Mouse (Mus musculus): ENCODE data around the gene Aspdh. TPM values are rescaled to one million over a fixed set of nuclear protein-coding genes. Genes with fewer than 3 reads are reported as not detected.

Gene Aspdh
- polyA plus RNA-seq, 1 experiment from 2014 or later: 0.42 TPM

DNA sequence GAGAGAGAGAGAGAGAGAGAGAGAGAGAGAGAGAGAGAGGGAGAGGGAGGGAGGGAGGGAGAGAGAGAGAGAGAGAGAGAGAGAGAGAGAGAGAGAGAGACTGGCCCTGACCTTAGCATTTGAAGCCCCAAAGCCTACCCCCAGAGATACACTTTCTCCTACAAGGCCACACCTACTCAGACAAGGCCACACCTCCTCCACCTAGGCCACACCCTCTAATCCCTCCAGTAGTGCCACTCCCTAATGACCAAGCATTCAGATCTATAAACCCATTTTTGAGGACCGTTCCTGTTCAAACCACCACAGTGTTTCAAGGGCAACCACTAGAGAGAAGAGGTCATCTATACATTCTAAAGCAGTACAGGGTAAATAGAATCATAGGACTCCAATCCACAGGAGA is 8.9 kb upstream of the Aspdh start:
- Histone ChIP-seq H3K36me3 (peaks cover 2% of the 10 kb centered on the region), H3K4me1 (no peaks in the 10 kb centered on the region), H3K9me3 (no peaks in the 10 kb centered on the region), H3K4me3 (no peak overlapping the region), H3K4me2 (replicated peaks) (no peak overlapping the region), H3K27ac (no peak overlapping the region), H3K9ac (no peak overlapping the region), H3K27me3 (peaks cover 19% of the 10 kb centered on the region)
- no peak for ATAC-seq (ENCODE audit: insufficient number of reproducible peaks, insufficient read depth, low FRiP score, low TSS enrichment)
- 93% methylated on average over 1 of the region's 1 CpGs for WGBS

DNA sequence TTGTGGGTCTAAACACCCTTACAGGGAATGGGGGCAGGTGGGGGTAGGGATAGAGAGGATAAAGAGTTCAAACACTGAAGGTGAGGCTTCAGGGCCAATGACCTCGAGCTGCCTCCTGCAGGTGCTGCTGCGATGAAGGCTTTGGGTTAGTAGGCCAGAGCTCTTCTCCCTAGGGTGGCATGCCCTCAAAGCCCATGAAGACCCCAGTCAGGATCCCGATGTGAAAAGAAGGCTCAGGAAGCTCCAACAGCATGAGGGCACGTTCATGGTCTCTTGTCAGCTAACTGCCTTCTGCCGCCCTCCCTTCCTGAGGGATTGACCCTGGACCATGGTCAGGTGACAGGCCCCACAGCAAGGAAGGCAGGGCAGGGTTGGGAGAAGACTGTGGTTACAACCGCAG is 5.1 kb upstream of the Aspdh start:
- Histone ChIP-seq H3K4me3 (no peak overlapping the region), H3K4me2 (replicated peaks) (no peak overlapping the region), H3K27me3 (peaks cover 51% of the 10 kb centered on the region), H3K4me1 (0 out of 2 replicates have a peak, but pooled peaks cover 8% of the 10 kb centered on the region), H3K36me3 (peaks cover 16% of the 10 kb centered on the region), H3K9me3 (no peaks in the 10 kb centered on the region), H3K27ac (no peak overlapping the region), H3K9ac (no peak overlapping the region)
- WGBS: 78% methylated on average over 6 of the region's 6 CpGs
- no peak for ATAC-seq (ENCODE audit: insufficient number of reproducible peaks, insufficient read depth, low FRiP score, low TSS enrichment)

DNA sequence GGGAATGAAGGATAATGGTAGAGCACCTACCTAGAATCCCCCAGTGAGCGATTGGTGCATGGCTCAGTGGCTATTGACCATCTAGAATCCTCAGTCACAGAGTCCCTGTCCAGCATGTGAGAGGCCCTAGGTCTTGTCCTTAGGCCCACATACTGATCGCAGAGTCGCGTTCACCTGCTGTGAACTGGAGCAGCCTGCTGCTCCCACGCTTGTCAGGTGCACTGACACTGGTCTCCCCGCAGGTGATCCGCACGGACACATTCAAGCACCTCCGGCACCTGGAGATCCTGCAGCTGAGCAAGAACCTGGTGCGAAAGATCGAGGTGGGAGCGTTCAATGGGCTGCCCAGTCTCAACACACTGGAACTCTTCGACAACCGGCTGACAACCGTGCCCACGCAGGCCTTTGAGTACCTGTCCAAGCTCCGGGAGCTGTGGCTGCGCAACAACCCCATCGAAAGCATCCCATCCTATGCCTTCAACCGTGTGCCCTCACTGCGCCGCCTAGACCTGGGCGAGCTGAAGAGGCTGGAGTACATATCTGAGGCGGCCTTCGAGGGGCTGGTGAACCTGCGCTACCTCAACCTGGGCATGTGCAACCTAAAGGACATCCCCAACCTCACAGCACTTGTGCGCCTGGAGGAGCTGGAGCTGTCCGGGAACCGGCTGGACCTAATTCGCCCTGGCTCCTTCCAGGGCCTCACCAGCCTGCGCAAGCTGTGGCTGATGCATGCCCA is 4.3 kb upstream of the Aspdh start:
- H3K36me3 ChIP-seq: peaks cover 16% of the 10 kb centered on the region

DNA sequence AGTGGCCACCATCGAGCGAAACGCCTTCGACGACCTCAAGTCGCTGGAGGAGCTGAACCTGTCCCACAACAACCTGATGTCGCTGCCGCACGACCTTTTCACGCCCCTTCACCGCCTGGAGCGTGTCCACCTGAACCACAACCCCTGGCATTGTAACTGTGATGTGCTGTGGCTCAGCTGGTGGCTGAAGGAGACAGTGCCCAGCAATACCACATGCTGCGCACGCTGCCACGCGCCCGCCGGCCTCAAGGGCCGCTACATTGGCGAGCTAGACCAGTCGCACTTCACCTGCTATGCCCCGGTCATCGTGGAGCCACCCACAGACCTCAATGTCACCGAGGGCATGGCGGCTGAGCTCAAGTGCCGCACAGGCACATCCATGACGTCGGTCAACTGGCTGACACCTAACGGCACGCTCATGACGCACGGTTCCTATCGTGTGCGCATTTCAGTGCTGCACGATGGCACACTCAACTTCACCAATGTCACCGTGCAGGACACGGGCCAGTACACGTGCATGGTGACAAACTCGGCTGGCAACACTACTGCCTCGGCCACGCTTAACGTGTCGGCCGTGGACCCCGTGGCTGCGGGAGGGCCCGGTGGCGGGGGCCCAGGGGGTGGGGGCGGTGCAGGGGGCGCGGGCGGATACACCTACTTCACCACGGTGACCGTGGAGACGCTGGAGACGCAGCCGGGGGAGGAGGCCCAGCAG is 3.5 kb upstream of the Aspdh start:
- peaks cover 16% of the 10 kb centered on the region for H3K36me3 ChIP-seq
- H3K9me3 ChIP-seq: no peaks in the 10 kb centered on the region
- H3K4me2 ChIP-seq (replicated peaks): peak overlapping the region; percentile 56; the same call in 1 of the 2 replicates
- WGBS: 62% methylated on average over 57 of the region's 57 CpGs
- H3K27ac ChIP-seq: no peak overlapping the region
- H3K9ac ChIP-seq: no peak overlapping the region
- ATAC-seq (ENCODE audit: insufficient number of reproducible peaks, insufficient read depth, low FRiP score, low TSS enrichment): no peak
- H3K4me1 ChIP-seq: 0 out of 2 replicates have a peak, but pooled peaks cover 8% of the 10 kb centered on the region
- H3K27me3 ChIP-seq: peaks cover 51% of the 10 kb centered on the region
- no peak overlapping the region for H3K4me3 ChIP-seq

More for the DNA sequence above, 4.3 kb upstream of the Aspdh start:
- Histone ChIP-seq H3K4me3 (no peak overlapping the region), H3K27ac (no peak overlapping the region), H3K9me3 (no peaks in the 10 kb centered on the region), H3K27me3 (peaks cover 51% of the 10 kb centered on the region), H3K4me1 (0 out of 2 replicates have a peak, but pooled peaks cover 8% of the 10 kb centered on the region), H3K9ac (no peak overlapping the region), H3K4me2 (replicated peaks) (no peak overlapping the region)
- no peak for ATAC-seq (ENCODE audit: insufficient number of reproducible peaks, insufficient read depth, low FRiP score, low TSS enrichment)
- 77% methylated on average over 31 of the region's 31 CpGs for WGBS

DNA sequence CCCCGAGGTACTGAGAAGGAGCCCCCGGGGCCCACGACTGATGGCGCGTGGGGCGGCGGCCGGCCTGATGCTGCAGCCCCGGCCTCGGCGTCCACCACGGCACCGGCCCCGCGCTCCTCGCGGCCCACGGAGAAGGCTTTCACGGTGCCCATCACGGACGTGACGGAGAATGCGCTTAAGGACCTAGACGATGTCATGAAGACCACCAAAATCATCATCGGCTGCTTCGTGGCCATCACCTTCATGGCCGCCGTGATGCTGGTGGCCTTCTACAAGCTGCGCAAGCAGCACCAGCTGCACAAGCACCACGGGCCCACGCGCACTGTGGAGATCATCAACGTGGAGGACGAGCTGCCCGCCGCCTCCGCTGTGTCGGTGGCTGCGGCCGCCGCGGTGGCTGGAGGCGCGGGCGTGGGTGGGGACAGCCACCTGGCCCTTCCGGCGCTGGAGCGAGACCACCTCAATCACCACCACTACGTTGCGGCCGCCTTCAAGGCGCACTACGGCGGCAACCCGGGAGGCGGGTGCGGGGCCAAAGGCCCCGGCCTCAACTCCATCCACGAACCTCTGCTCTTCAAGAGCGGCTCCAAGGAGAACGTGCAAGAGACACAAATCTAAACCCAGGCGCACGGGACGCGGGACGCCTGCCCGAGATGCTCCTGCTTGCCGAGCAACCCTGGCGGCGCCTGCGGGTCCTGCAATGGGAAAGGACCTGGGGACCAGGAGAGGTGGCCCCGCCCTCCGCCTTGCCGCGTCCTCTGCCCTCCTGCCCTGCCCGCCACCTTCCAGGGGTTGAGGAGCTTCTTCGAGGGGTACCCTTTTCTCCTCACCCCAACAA is 2.8 kb upstream of the Aspdh start:
- WGBS: 20% methylated on average over 74 of the region's 77 CpGs
- Histone ChIP-seq H3K36me3 (peaks cover 16% of the 10 kb centered on the region), H3K4me2 (replicated peaks) (peak overlapping the region; percentile 56), H3K4me3 (peak overlapping the region; percentile 25), H3K27me3 (peaks cover 51% of the 10 kb centered on the region), H3K9me3 (no peaks in the 10 kb centered on the region), H3K4me1 (0 out of 2 replicates have a peak, but pooled peaks cover 8% of the 10 kb centered on the region), H3K9ac (0 out of 2 replicates have a peak overlapping the region, but pooled peaks have one; percentile 7), H3K27ac (no peak overlapping the region)
- ATAC-seq (ENCODE audit: insufficient number of reproducible peaks, insufficient read depth, low FRiP score, low TSS enrichment): no peak

DNA sequence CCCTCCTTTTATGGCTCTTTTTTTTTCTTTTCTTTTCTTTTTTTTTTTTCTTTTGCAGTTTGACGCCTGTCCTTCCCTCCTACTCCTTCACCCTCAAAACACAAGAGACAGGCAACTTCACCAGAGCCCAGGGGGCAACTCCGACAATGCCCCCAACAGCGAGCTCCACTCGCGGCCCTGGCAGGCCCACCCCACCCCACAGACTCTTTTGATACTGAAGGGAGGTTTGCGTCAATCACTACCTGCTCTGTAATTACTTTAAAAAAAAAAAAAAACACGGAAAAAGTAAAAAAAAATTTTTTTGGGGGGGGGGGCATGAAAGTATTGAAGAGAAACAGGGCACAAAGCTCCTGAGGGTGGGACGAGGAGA is 2.1 kb upstream of the Aspdh start:
- Histone ChIP-seq H3K9me3 (no peaks in the 10 kb centered on the region), H3K9ac (0 out of 2 replicates have a peak overlapping the region, but pooled peaks have one; percentile 7), H3K4me2 (replicated peaks) (no peak overlapping the region; the same call in 1 of the 2 replicates), H3K27ac (no peak overlapping the region), H3K27me3 (peaks cover 51% of the 10 kb centered on the region), H3K4me3 (no peak overlapping the region), H3K4me1 (0 out of 2 replicates have a peak, but pooled peaks cover 8% of the 10 kb centered on the region), H3K36me3 (peaks cover 16% of the 10 kb centered on the region)
- ATAC-seq (ENCODE audit: insufficient number of reproducible peaks, insufficient read depth, low FRiP score, low TSS enrichment): no peak
- WGBS: 30% methylated on average over 8 of the region's 8 CpGs

DNA sequence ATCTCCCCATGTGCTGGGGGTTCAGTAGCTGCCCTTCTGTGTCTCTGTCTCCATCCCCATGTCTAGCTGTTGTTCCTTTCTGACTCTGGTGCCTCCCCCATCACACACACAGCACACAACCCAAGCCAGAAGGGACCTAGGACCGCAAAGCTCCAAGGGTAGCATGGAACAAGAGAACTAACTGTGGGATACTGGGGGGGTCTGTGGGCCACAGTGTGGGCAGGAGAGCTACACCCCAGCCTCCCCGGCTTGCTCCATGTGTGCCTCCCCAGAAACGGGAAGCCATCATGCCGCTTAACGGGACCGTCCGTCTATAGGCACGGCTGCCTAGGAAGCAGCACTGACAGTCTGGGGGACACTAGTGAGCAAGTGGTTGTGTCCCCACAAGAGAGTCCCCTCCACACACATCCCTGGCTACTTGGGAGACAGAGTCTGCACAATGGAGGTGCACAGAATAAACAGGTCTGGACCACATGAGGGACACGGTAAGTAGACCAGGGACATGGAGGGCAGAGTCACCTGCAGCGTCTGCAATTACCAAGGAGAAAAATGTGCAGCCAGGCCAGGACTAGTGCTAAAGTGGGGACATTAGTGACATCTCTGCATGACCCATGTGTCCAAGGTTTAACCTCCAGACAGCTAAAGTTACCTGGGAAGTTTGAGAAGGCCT is 1.5 kb upstream of the Aspdh start:
- 86% methylated on average over 10 of the region's 10 CpGs for WGBS
- H3K27ac ChIP-seq: no peak overlapping the region
- H3K4me2 ChIP-seq (replicated peaks): no peak overlapping the region
- no peaks in the 10 kb centered on the region for H3K9me3 ChIP-seq
- H3K4me1 ChIP-seq: peaks cover 12% of the 10 kb centered on the region
- no peak overlapping the region for H3K9ac ChIP-seq
- H3K27me3 ChIP-seq: peaks cover 51% of the 10 kb centered on the region
- peaks cover 16% of the 10 kb centered on the region for H3K36me3 ChIP-seq
- no peak overlapping the region for H3K4me3 ChIP-seq
- ATAC-seq (ENCODE audit: insufficient number of reproducible peaks, insufficient read depth, low FRiP score, low TSS enrichment): no peak

DNA sequence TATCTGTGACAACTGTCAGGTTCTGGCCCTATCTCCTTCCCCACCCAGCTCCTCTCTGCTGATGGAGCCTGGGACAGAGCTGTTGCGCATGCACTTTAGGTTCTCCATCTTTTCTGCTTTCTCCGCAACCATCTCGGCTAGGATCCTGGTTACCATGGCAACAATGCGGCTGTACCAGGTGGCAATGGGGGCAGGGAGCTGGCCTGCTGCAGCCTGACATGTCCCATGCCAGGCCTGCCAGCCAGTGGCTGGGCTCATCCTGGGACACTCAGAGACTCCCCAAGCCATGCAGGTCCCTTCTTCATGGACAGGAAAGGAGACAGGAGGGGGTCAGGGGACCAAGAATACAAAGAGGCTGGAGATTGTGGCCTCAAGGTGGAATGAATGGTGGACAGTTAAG is 680 bp upstream of the Aspdh start:
- H3K27me3 ChIP-seq: peaks cover 50% of the 10 kb centered on the region
- no peak overlapping the region; the same call in 1 of the 2 replicates for H3K9ac ChIP-seq
- no peak overlapping the region for H3K4me3 ChIP-seq
- no peaks in the 10 kb centered on the region for H3K9me3 ChIP-seq
- no peak overlapping the region for H3K4me2 ChIP-seq (replicated peaks)
- no peak for ATAC-seq (ENCODE audit: insufficient number of reproducible peaks, insufficient read depth, low FRiP score, low TSS enrichment)
- no peak overlapping the region for H3K27ac ChIP-seq
- 26% methylated on average over 4 of the region's 4 CpGs for WGBS
- peaks cover 18% of the 10 kb centered on the region for H3K36me3 ChIP-seq
- peaks cover 16% of the 10 kb centered on the region for H3K4me1 ChIP-seq

DNA sequence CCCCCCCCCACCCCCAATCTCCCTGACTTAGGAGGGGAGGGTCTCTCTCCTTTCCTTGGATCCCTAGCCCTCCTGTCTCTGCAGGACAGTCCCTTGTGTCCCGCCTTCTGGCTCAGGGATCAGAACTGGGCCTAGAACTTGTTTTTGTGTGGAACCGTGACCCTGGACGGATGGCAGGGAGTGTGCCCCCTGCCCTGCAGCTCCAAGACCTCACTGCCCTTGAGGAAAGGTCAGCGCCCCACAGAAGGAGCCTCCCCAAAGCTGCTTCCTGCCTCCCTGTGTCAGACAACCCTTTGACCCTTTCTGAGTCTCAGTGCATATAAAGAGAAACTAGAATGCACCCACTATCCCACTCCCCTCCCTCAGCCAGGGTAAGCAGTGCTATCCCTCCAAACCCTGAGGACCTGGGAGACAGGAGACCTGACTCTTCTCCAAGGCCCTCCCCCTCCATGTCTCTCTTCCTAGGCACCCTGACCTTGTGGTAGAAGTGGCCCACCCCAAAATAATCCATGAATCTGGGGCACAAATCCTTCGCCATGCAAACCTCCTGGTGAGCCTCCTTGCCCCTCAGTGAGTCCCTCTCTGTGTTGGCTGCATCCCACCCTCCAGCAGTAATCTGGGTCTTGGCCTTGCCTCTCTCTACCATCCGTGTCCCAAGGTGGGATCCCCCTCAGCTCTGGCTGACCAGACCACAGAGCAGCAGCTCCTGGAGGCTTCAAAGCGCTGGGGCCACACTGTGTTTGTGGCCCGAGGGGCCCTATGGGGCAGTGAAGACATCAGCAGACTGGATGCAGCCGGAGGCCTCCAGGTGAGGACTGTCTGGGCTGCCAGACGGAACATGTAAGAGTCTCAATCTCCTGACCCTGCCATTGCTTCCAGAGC is 1.1 kb downstream of the Aspdh start:
- no peak for ATAC-seq (ENCODE audit: insufficient number of reproducible peaks, insufficient read depth, low FRiP score, low TSS enrichment)
- H3K4me2 ChIP-seq (replicated peaks): no peak overlapping the region
- no peak overlapping the region for H3K4me3 ChIP-seq
- peaks cover 22% of the 10 kb centered on the region for H3K36me3 ChIP-seq
- H3K27ac ChIP-seq: no peak overlapping the region
- no peak overlapping the region for H3K9ac ChIP-seq
- 77% methylated on average over 10 of the region's 10 CpGs for WGBS
- H3K4me1 ChIP-seq: peaks cover 16% of the 10 kb centered on the region
- no peaks in the 10 kb centered on the region for H3K9me3 ChIP-seq
- peaks cover 33% of the 10 kb centered on the region for H3K27me3 ChIP-seq

DNA sequence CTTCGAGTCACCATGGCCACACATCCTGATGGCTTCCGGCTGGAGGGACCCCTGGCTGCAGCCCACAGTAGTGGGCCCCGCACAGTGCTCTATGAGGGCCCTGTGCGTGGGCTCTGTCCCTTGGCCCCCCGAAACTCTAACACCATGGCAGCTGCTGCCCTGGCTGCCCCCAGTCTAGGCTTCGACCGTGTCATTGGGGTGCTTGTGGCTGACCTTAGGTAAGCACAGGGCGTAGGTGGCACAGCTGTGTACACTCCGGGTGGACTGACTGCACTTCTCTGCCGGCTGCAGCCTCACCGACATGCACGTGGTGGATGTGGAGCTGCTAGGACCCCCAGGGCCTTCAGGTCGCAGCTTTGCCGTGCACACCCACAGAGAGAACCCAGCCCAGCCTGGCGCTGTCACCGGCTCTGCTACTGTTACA is 1.7 kb downstream of the Aspdh start:
- Histone ChIP-seq H3K4me3 (0 out of 2 replicates have a peak overlapping the region, but pooled peaks have one; percentile 64), H3K4me2 (replicated peaks) (no peak overlapping the region), H3K9ac (no peak overlapping the region), H3K4me1 (peaks cover 16% of the 10 kb centered on the region), H3K27me3 (peaks cover 26% of the 10 kb centered on the region), H3K36me3 (peaks cover 16% of the 10 kb centered on the region; the same call in 1 of the 2 replicates), H3K27ac (no peak overlapping the region), H3K9me3 (no peaks in the 10 kb centered on the region)
- 87% methylated on average over 14 of the region's 16 CpGs for WGBS
- no peak for ATAC-seq (ENCODE audit: insufficient number of reproducible peaks, insufficient read depth, low FRiP score, low TSS enrichment)
